Mouse (Mus musculus) ES-E14 (cell line): Measurements from ENCODE around the gene Zmynd10. TPM values are rescaled to one million over a fixed set of nuclear protein-coding genes. Genes with fewer than 3 reads are reported as not detected.

Source experiments
- DNase-seq: peaks from one replicate; pipeline ENCODE4 v3.0.0-alpha.2; 2013; ENCODE audit warnings: low read depth, low spot score
- H3K27ac ChIP-seq: 2 replicates; pipeline ENCODE4 v1.5.1; 2012; ENCODE audit warnings: low read depth, mild to moderate bottlenecking, low read length, moderate library complexity, mixed read lengths; ENCODE audit not compliant: poor library complexity, insufficient read depth, severe bottlenecking
- H3K36me3 ChIP-seq: 2 replicates; pipeline ENCODE4 v1.6.1; 2012; ENCODE audit warnings: mild to moderate bottlenecking, low read length, moderate library complexity, mixed read lengths; ENCODE audit not compliant: control insufficient read depth, poor library complexity, insufficient read depth, severe bottlenecking
- H3K4me1 ChIP-seq, 2 experiments: fragments of 150-350 bp in 1 of 2; sonication (generic) in 1 of 2; 2 replicates each; pipeline ENCODE4 v1.6.1; 2012; ENCODE audit warnings: low read length in 2 of 2, mild to moderate bottlenecking in 1 of 2, mixed read lengths in 1 of 2; ENCODE audit not compliant: control insufficient read depth in 2 of 2, insufficient read depth in 2 of 2, poor library complexity in 1 of 2
- H3K4me3 ChIP-seq, 2 experiments: fragments of 150-350 bp in 1 of 2; sonication (generic) in 1 of 2; 2 replicates each; pipeline ENCODE4 v1.5.1; 2012; ENCODE audit warnings: low read length in 2 of 2, low read depth in 1 of 2, mild to moderate bottlenecking in 1 of 2, mixed read lengths in 1 of 2; ENCODE audit not compliant: insufficient read depth in 1 of 2, poor library complexity in 1 of 2, severe bottlenecking in 1 of 2
- H3K9ac ChIP-seq: 2 replicates; pipeline ENCODE4 v1.6.1; 2012; ENCODE audit warnings: low read depth, mild to moderate bottlenecking, low read length, mixed read lengths; ENCODE audit not compliant: poor library complexity, insufficient read depth, severe bottlenecking
- H3K9me3 ChIP-seq: fragments of 150-350 bp; sonication (generic); 2 replicates; pipeline ENCODE4 v1.6.1; 2012; ENCODE audit warnings: low read depth, mild to moderate bottlenecking, low read length; ENCODE audit not compliant: control insufficient read depth, insufficient read depth
- CHD2 ChIP-seq: IDR thresholded peaks from 2 replicates; pipeline ENCODE4 v1.6.1; 2014; ENCODE audit warnings: mild to moderate bottlenecking, low read depth, low read length, inconsistent platforms
- HCFC1 ChIP-seq: IDR thresholded peaks from 2 replicates; pipeline ENCODE4 v1.6.1; 2012; ENCODE audit warnings: low read length, inconsistent platforms, borderline replicate concordance; ENCODE audit not compliant: insufficient read depth
- MAFK ChIP-seq: IDR thresholded peaks from 2 replicates; pipeline ENCODE4 v1.6.1; 2014; ENCODE audit warnings: mild to moderate bottlenecking, low read depth, low read length, inconsistent platforms; ENCODE audit not compliant: insufficient read depth
- ZC3H11A ChIP-seq: IDR thresholded peaks from 2 replicates; pipeline ENCODE4 v1.6.1; 2012; ENCODE audit warnings: low read depth, mild to moderate bottlenecking, inconsistent platforms, low read length, borderline replicate concordance
- ZNF384 ChIP-seq: IDR thresholded peaks from 2 replicates; pipeline ENCODE4 v1.6.1; 2012; ENCODE audit warnings: low read depth, low read length, inconsistent platforms
- in situ Hi-C, 2 experiments: fragments of 600-800 bp; cut with MboI; formaldehyde crosslinking; loops; one replicate each; pipeline ENCODE4 v1.15.1; 2025; ENCODE audit warnings: low sequenced_read_pairs in 2 of 2, inconsistent platforms in 1 of 2; ENCODE audit not compliant: unreplicated experiment in 2 of 2
- total RNA-seq: library from RNA; depleted of rRNA; stranded (reverse); fragments of 300-350 nt; gene quantifications from 2 replicates; pipeline ENCODE4 v1.2.3, GENCODE M21; 2012

The Zmynd10 gene
- total RNA-seq, 1 experiment = 0.49 TPM

DNA sequence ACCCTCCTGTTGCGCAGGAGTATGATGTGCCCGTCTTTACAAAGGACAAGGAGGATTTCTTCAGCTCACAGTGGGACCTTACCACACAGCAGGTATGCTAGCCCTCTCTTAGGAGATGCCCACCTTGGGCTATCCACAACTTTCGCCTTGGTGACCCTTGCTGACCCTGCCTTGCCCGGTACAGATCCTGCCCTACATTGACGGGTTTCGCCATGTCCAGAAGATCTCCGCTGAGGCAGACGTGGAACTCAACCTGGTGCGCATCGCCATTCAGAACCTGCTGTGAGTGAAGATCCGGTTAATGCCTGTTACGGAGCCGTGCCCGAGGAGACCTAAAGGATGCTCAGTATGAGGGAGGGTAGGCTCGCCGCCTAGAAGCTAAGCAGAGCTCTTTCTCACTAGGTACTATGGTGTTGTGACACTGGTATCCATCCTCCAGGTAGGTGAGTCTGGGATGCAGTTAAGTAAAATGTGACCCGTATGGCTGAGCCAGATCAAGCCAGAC, 2.9 kb upstream of the Zmynd10 start:
- Histone ChIP-seq H3K4me1 (peaks cover 0 to 16% of the 10 kb centered on the region in 2 experiments; a peak in 3 of 4 replicates), H3K27ac (no peak overlapping the region), H3K9me3 (no peaks in the 10 kb centered on the region), H3K4me3 (no peak overlapping the region), H3K9ac (no peak overlapping the region), H3K36me3 (peaks cover 11% of the 10 kb centered on the region; the same call in 1 of the 2 replicates)
- no peak for TF ChIP-seq ZC3H11A
- no peak for TF ChIP-seq MAFK
- TF ChIP-seq ZNF384 = no peak
- TF ChIP-seq HCFC1 = no peak
- in situ Hi-C loops = no loop called here
- no peak for DNase-seq

DNA sequence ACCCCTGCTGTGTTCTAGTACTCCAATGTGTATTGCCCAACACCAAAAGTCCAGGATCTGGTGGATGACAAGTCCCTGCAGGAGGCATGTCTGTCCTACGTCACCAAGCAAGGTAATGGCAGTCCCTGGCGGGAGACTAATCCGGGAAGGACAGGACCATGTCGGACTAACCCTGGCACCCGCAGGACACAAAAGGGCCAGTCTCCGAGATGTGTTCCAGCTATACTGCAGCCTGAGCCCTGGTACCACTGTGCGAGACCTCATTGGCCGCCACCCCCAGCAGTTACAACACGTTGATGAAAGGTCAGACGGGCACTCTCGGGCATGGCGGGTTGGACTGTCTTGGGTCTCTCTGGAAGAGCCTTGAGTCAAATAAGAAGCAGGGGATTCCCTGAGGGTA, 2.4 kb upstream of the Zmynd10 start:
- Histone ChIP-seq H3K27ac (no peak overlapping the region), H3K4me1 (peaks cover 0 to 18% of the 10 kb centered on the region in 2 experiments; a peak in 3 of 4 replicates), H3K9me3 (no peaks in the 10 kb centered on the region), H3K36me3 (peaks cover 9% of the 10 kb centered on the region; the same call in 1 of the 2 replicates), H3K4me3 (no peak overlapping the region), H3K9ac (no peak overlapping the region)
- no peak for DNase-seq
- in situ Hi-C loops = no loop called here
- TF ChIP-seq ZNF384 (no peak), MAFK (no peak), CHD2 (no peak), HCFC1 (no peak), ZC3H11A (no peak)

- H3K36me3 ChIP-seq = peaks cover 6% of the 10 kb centered on the region; the same call in 1 of the 2 replicates
- H3K9ac ChIP-seq = no peak overlapping the region
- peaks cover 0 to 18% of the 10 kb centered on the region in 2 experiments; a peak in 3 of 4 replicates for H3K4me1 ChIP-seq
These were observed 1.9 kb upstream of the Zmynd10 start for GRCm38 (mm10) chr9:107545199-107545598.

DNA sequence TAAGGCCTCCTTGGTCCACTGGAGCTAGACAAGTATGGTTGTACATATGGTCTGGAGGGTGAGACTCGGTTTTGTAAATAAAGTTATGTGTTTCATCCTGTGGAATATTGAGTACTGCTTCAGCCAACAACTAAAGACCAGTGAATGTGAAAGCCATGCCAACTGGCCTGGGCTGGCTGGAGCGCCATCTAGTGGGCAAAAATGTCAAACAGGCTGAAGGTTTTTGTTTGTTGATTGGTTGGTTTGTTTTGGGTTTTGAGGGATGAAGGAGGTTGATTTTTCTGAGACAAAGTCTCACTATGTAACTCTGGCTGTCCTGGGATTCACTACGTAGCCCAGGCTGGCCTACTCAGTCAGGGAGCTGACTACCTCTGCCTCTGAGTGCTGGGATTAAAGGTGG, 1.5 kb upstream of the Zmynd10 start:
- Histone ChIP-seq H3K9ac (no peak overlapping the region), H3K27ac (no peak overlapping the region), H3K4me3 (no peak overlapping the region), H3K36me3 (peaks cover 6% of the 10 kb centered on the region; the same call in 1 of the 2 replicates), H3K4me1 (peaks cover 0 to 20% of the 10 kb centered on the region in 2 experiments; a peak in 3 of 4 replicates), H3K9me3 (no peaks in the 10 kb centered on the region)
- DNase-seq = no peak
- TF ChIP-seq ZC3H11A (no peak), ZNF384 (no peak), MAFK (no peak), CHD2 (no peak), HCFC1 (no peak)
- in situ Hi-C loops = no loop called here

More at GRCm38 (mm10) chr9:107545199-107545598, 1.9 kb upstream of the Zmynd10 start:
- DNase-seq = no peak
- H3K27ac ChIP-seq = no peak overlapping the region
- TF ChIP-seq MAFK = no peak
- TF ChIP-seq ZNF384 = no peak
- TF ChIP-seq CHD2 = no peak
- no peak for TF ChIP-seq HCFC1
- TF ChIP-seq ZC3H11A = no peak
- in situ Hi-C loops = no loop called here
- no peaks in the 10 kb centered on the region for H3K9me3 ChIP-seq
- H3K4me3 ChIP-seq = no peak overlapping the region

DNA sequence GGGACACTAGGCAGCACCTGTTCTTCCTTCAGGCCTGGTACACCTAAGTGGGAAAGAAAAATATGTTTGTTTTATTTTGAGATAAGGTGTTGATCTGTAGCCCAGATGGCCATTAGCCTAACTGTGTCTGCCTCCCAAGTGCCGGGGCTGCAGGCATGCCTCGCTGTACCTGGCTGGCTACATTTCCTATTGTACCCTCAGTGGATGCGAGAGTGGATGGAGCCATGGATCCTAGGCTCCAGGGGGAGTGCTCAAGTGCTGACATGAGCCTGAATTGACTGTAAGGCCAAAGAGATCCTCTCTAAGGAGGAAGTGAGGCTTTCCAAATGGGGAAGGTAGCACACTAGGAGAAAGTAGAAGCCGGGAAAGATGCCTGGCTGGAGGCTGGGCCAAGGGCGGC, 859 bp downstream of the Zmynd10 start:
- TF ChIP-seq ZNF384 (no peak), CHD2 (no peak), MAFK (no peak), HCFC1 (no peak), ZC3H11A (no peak)

More for the DNA sequence above, 859 bp downstream of the Zmynd10 start:
- no peak for DNase-seq
- peaks cover 6% of the 10 kb centered on the region; the same call in 1 of the 2 replicates for H3K36me3 ChIP-seq
- H3K9me3 ChIP-seq = no peaks in the 10 kb centered on the region
- in situ Hi-C loops = no loop called here
- H3K27ac ChIP-seq = no peak overlapping the region
- peaks cover 0 to 22% of the 10 kb centered on the region in 2 experiments; a peak in 1 of 4 replicates for H3K4me1 ChIP-seq
- H3K4me3 ChIP-seq = no peak overlapping the region
- no peak overlapping the region for H3K9ac ChIP-seq
